In genomic region chr8:125221062-125221461, GRCm38 (mm10) we compare ENCODE assay signal across 31 mouse cellular contexts.
DNase-seq lines count a peak whose midpoint lies in the region; ATAC-seq and TF ChIP-seq lines count a peak whose summit lies in the region.
"Had no signal": no experiment of that assay in that cellular context is flagged by ENCODE, and none has a peak within 500 bp of the region (broad histone marks: within the 10 kb centered on the region; RNA-seq: fewer than 3 reads in every experiment).

No protein-coding gene starts in this region.

- 52% methylated on average over 4 of the region's 4 CpGs for WGBS in heart, embryonic 15.5 days
- 63% methylated on average over 4 of the region's 4 CpGs for WGBS in lung, postnatal 0 days
- 77% methylated on average over 4 of the region's 4 CpGs for WGBS in limb, embryonic 10.5 days

- DNase-seq in frontal cortex, postnatal 36 days (ENCODE audit: low spot score in 2 of 2), result peak; percentile 27 to 31
- DNase-seq in frontal cortex, postnatal 10 days (ENCODE audit: low spot score in 2 of 2), result no peak
- no peak for DNase-seq in heart, postnatal 4 days
- no peak for DNase-seq in lung, postnatal 0 days (ENCODE audit: low spot score)
- DNase-seq in lung, postnatal 36 days, result no peak
- DNase-seq in limb, embryonic 10.5 days (ENCODE audit: low spot score), result no peak
- no peak for DNase-seq in spleen, postnatal 36 days (ENCODE audit: low spot score in 2 of 2)
- DNase-seq: adrenal gland, postnatal 10 days; cerebellum, adult 11 months; cerebellum, adult 9-11 months; heart, postnatal 10 days; kidney, adult 8-10 months; kidney, postnatal 4 days; layer of hippocampus, adult 9-11 months; liver, postnatal 0 days; retina, postnatal 1 day; spleen, adult 18-20 months; thymus, adult 18-20 months; thymus, postnatal 25 days had no signal

- TF ChIP-seq EP300 in lung, postnatal 0 days (IDR thresholded peaks at IDR 0.05), result no peak

- no peaks in the 10 kb centered on the region for H3K27me3 ChIP-seq in heart, embryonic 15.5 days
- no peaks in the 10 kb centered on the region for H3K27me3 ChIP-seq in lung, postnatal 0 days (replicated peaks; ENCODE audit: insufficient read depth, low read length)
- H3K27me3 ChIP-seq in limb, embryonic 10.5 days (ENCODE audit: low read depth, poor library complexity, severe bottlenecking), result no peaks in the 10 kb centered on the region
- H3K27me3 ChIP-seq: hindbrain, embryonic 13.5 days; liver, embryonic 12.5 days; midbrain, embryonic 15.5 days; neural tube, embryonic 15.5 days; Patski had no signal

- no peaks in the 10 kb centered on the region for H3K36me3 ChIP-seq in heart, embryonic 15.5 days
- H3K36me3 ChIP-seq in lung, postnatal 0 days (ENCODE audit: insufficient read depth, low read length), result no peaks in the 10 kb centered on the region
- H3K36me3 ChIP-seq in limb, embryonic 10.5 days, result no peaks in the 10 kb centered on the region
- H3K36me3 ChIP-seq: forebrain, embryonic 12.5 days; hindbrain, embryonic 13.5 days; liver, embryonic 12.5 days; midbrain, embryonic 15.5 days; neural tube, embryonic 15.5 days had no signal

- H3K4me3 ChIP-seq in heart, embryonic 15.5 days, result no peak overlapping the region
- no peak overlapping the region for H3K4me3 ChIP-seq in lung, postnatal 0 days (ENCODE audit: low read depth, low read length)
- H3K4me3 ChIP-seq in limb, embryonic 10.5 days, result no peak overlapping the region
- H3K4me3 ChIP-seq: erythroblast, embryonic 14.5 days; forebrain, embryonic 12.5 days; hindbrain, embryonic 13.5 days; liver, embryonic 12.5 days; midbrain, embryonic 15.5 days; neural tube, embryonic 15.5 days had no signal

- no peak; the same call in 1 of the 2 replicates for ATAC-seq in heart, embryonic 15.5 days (replicated peaks; ENCODE audit: insufficient number of reproducible peaks, insufficient read depth, low FRiP score, low read depth)
- ATAC-seq in lung, postnatal 0 days, result peak; percentile 46
- ATAC-seq: intestine, embryonic 16.5 days; liver, embryonic 12.5 days; liver, postnatal 0 days; midbrain, embryonic 15.5 days; Patski had no signal

- H3K27ac ChIP-seq in heart, embryonic 15.5 days, result peak overlapping the region; percentile 60
- no peak overlapping the region for H3K27ac ChIP-seq in lung, postnatal 0 days (ENCODE audit: low read length)
- H3K27ac ChIP-seq in limb, embryonic 10.5 days, result peak overlapping the region; percentile 93
- H3K27ac ChIP-seq: forebrain, embryonic 12.5 days; hindbrain, embryonic 13.5 days; kidney, postnatal 0 days; liver, embryonic 12.5 days; macrophage; midbrain, embryonic 15.5 days; neural tube, embryonic 15.5 days; stomach, postnatal 0 days had no signal

- no peaks in the 10 kb centered on the region for H3K9me3 ChIP-seq in heart, embryonic 15.5 days (replicated peaks)
- H3K9me3 ChIP-seq in lung, postnatal 0 days (ENCODE audit: low read length), result no peaks in the 10 kb centered on the region
- no peaks in the 10 kb centered on the region for H3K9me3 ChIP-seq in limb, embryonic 10.5 days (replicated peaks)
- H3K9me3 ChIP-seq: forebrain, embryonic 12.5 days; hindbrain, embryonic 13.5 days; liver, embryonic 12.5 days; midbrain, embryonic 15.5 days; neural tube, embryonic 15.5 days had no signal

- H3K4me2 ChIP-seq in heart, embryonic 15.5 days, result no peak overlapping the region
- H3K4me2 ChIP-seq in lung, postnatal 0 days (replicated peaks; ENCODE audit: low read depth, low read length), result no peak overlapping the region
- H3K4me2 ChIP-seq: forebrain, embryonic 12.5 days; hindbrain, embryonic 13.5 days; liver, embryonic 12.5 days; midbrain, embryonic 15.5 days; neural tube, embryonic 15.5 days had no signal

- no peak overlapping the region for H3K9ac ChIP-seq in heart, embryonic 15.5 days
- H3K9ac ChIP-seq in lung, postnatal 0 days (replicated peaks; ENCODE audit: low read depth), result no peak overlapping the region
- H3K9ac ChIP-seq: forebrain, embryonic 12.5 days; hindbrain, embryonic 13.5 days; liver, embryonic 12.5 days; liver, postnatal 0 days; midbrain, embryonic 15.5 days; neural tube, embryonic 15.5 days had no signal

- no peak for TF ChIP-seq CTCF in lung, postnatal 0 days (IDR thresholded peaks at IDR 0.05)

- peaks cover 41% of the 10 kb centered on the region for H3K4me1 ChIP-seq in heart, embryonic 15.5 days (replicated peaks)
- H3K4me1 ChIP-seq in lung, postnatal 0 days (ENCODE audit: insufficient read depth, low read depth, low read length), result peaks cover 12% of the 10 kb centered on the region; the same call in 1 of the 2 replicates
- peaks cover 68% of the 10 kb centered on the region for H3K4me1 ChIP-seq in limb, embryonic 10.5 days

Comparison
In these comparisons a context has a peak if more than half of its experiments do, and no peak if none do; other contexts are left out.
1. DNase-seq: peak in frontal cortex, postnatal 36 days (2 of 2); none in frontal cortex, postnatal 10 days (0 of 2), heart, postnatal 4 days (single experiment), lung, postnatal 0 days (single experiment), lung, postnatal 36 days (single experiment), limb, embryonic 10.5 days (single experiment) and spleen, postnatal 36 days (0 of 2).